Mouse (Mus musculus): ENCODE measurements around the gene Ralgds. TPM values are rescaled to one million over a fixed set of nuclear protein-coding genes. Genes with fewer than 3 reads are reported as not detected.

Ralgds gene
- total and polyA plus RNA-seq, 3 experiments = 4.1 to 11.4 (median 6.6) TPM

- no peak for TF ChIP-seq UBTF (IDR thresholded peaks at IDR 0.05; ENCODE audit: low read depth, low read length)
- TF ChIP-seq MAFK (IDR thresholded peaks at IDR 0.05; ENCODE audit: insufficient replicate concordance, low read length) = no peak
- no peak for TF ChIP-seq CHD1 (IDR thresholded peaks at IDR 0.05; ENCODE audit: low read depth, low read length)
- 0 out of 2 replicates have a peak, but pooled peaks have one; percentile 52 for TF ChIP-seq IRF4 (IDR thresholded peaks at IDR 0.05; ENCODE audit: low read depth, low read length)
- TF ChIP-seq HCFC1 (IDR thresholded peaks at IDR 0.05; ENCODE audit: low read depth, low read length) = no peak
- TF ChIP-seq MXI1 (IDR thresholded peaks at IDR 0.05; ENCODE audit: low read depth, low read length) = no peak
- TF ChIP-seq KAT2A (IDR thresholded peaks at IDR 0.05; ENCODE audit: insufficient replicate concordance, low read length) = no peak
- TF ChIP-seq ELF1 (IDR thresholded peaks at IDR 0.05; ENCODE audit: low read depth, low read length) = no peak
- TF ChIP-seq MAZ (IDR thresholded peaks at IDR 0.05; ENCODE audit: low read depth, low read length) = no peak
- no peak for TF ChIP-seq EP300 (IDR thresholded peaks at IDR 0.05; ENCODE audit: low read length)
- no peak for TF ChIP-seq ZMIZ1 (IDR thresholded peaks at IDR 0.05; ENCODE audit: low read depth, low read length)
- no peak for TF ChIP-seq JUN (IDR thresholded peaks at IDR 0.05; ENCODE audit: insufficient read depth, low read depth, low read length)
- TF ChIP-seq NELFE (IDR thresholded peaks at IDR 0.05; ENCODE audit: low read depth, low read length) = peak; percentile 35; the same call in 1 of the 2 replicates
- TF ChIP-seq NRF1 (IDR thresholded peaks at IDR 0.05; ENCODE audit: low read depth, low read length) = no peak
- no peak for TF ChIP-seq ZNF384 (IDR thresholded peaks at IDR 0.05; ENCODE audit: low read depth, low read length)
- peak; percentile 27; the same call in 1 of the 2 replicates for TF ChIP-seq MEF2A (IDR thresholded peaks at IDR 0.05; ENCODE audit: borderline replicate concordance, low read depth, low read length)
- TF ChIP-seq MAX (IDR thresholded peaks at IDR 0.05; ENCODE audit: low read length) = 0 out of 2 replicates have a peak, but pooled peaks have one; percentile 46
Measured at GRCm38 (mm10) chr2:28547237-28548172, 34.6 kb downstream of the Ralgds start (continued).

- Histone ChIP-seq H3K9ac (ENCODE audit: insufficient read depth, low read depth) (no peak overlapping the region), H3K4me1 (ENCODE audit: control insufficient read depth in 1 of 2, insufficient read depth in 2 of 2) (peaks cover 7 to 24% of the 10 kb centered on the region in 2 experiments), H3K27ac (ENCODE audit: insufficient read depth, low read depth) (no peak overlapping the region), H3K79me2 (replicated peaks; ENCODE audit: control insufficient read depth, extremely low read depth, insufficient read depth, poor library complexity, severe bottlenecking) (no peaks in the 10 kb centered on the region), H3K4me2 (ENCODE audit: insufficient read depth, low read depth, poor library complexity, severe bottlenecking) (no peak overlapping the region), H3K27me3 (replicated peaks) (no peaks in the 10 kb centered on the region), H3K36me3 (replicated peaks in 1 of 2; ENCODE audit: control insufficient read depth in 1 of 2, insufficient read depth in 1 of 2, low read length in 1 of 2) (peaks cover 56 to 95% of the 10 kb centered on the region in 2 experiments), H3K9me3 (replicated peaks; ENCODE audit: low read length) (no peaks in the 10 kb centered on the region), H3K4me3 (replicated peaks in 1 of 3; ENCODE audit: low read depth in 2 of 3, low read length in 2 of 3, poor library complexity in 1 of 3) (no peak overlapping the region)
- DNase-seq (ENCODE audit: extremely low read depth) = no peak
- TF ChIP-seq MYC (IDR thresholded peaks at IDR 0.05; ENCODE audit: low read depth, low read length) = no peak
- no peak for TF ChIP-seq PAX5 (IDR thresholded peaks at IDR 0.05; ENCODE audit: low read length)
- no peak for TF ChIP-seq EP300 (IDR thresholded peaks at IDR 0.05; ENCODE audit: low read length)
- no peak for TF ChIP-seq TCF12 (IDR thresholded peaks at IDR 0.05; ENCODE audit: low read depth, low read length)
- TF ChIP-seq CHD1 (IDR thresholded peaks at IDR 0.05; ENCODE audit: low read depth, low read length) = no peak
- no peak for TF ChIP-seq MAX (IDR thresholded peaks at IDR 0.05; ENCODE audit: low read length)
- TF ChIP-seq E2F4 (IDR thresholded peaks at IDR 0.05; ENCODE audit: insufficient replicate concordance, low read depth, low read length) = no peak
- TF ChIP-seq CHD2 (IDR thresholded peaks at IDR 0.05; ENCODE audit: low read length) = no peak
- TF ChIP-seq BHLHE40 (IDR thresholded peaks at IDR 0.05; ENCODE audit: low read depth, low read length) = no peak
- TF ChIP-seq USF1 (IDR thresholded peaks at IDR 0.05; ENCODE audit: low read depth, low read length) = no peak
- no peak for TF ChIP-seq GABPA (IDR thresholded peaks at IDR 0.05; ENCODE audit: insufficient replicate concordance, low read depth, low read length)
- no peak for TF ChIP-seq RCOR1 (conservative IDR thresholded peaks at IDR 0.05; ENCODE audit: low read depth, low read length)
- dilution Hi-C loops (cut with MboI; ENCODE audit: extremely low pct_ligation_motif_present, extremely low pct_unique_long_range_greater_than_20kb, low sequenced_read_pairs) = no loop called here
- in situ Hi-C loops (cut with MboI; ENCODE audit: low pct_ligation_motif_present, low pct_unique_long_range_greater_than_20kb, low sequenced_read_pairs) = loop anchor here (5.0 kb wide), 1 partner anchor 37 kb away; the partner anchor contains the start of gene Ralgds
Measured at GRCm38 (mm10) chr2:28549157-28549556, 36.2 kb downstream of the Ralgds start.

Measured in CH12.LX (cell line).